Mouse (Mus musculus) cortical plate, adult 2 months (tissue): ENCODE data around the gene Zfp423.

Experiments used
- CTCF ChIP-seq: fragments of 200-500 bp; IDR thresholded peaks from 2 replicates; pipeline ENCODE4 v1.5.1; 2011; ENCODE audit warnings: mild to moderate bottlenecking, control low read depth, low read length; ENCODE audit not compliant: insufficient read depth; ENCODE audit errors: extremely low read depth
- POLR2A ChIP-seq: fragments of 200-500 bp; IDR thresholded peaks from 2 replicates; pipeline ENCODE4 v1.6.1; 2011; ENCODE audit warnings: mild to moderate bottlenecking, low read length, control low read depth; ENCODE audit not compliant: insufficient read depth; ENCODE audit errors: extremely low read depth

DNA sequence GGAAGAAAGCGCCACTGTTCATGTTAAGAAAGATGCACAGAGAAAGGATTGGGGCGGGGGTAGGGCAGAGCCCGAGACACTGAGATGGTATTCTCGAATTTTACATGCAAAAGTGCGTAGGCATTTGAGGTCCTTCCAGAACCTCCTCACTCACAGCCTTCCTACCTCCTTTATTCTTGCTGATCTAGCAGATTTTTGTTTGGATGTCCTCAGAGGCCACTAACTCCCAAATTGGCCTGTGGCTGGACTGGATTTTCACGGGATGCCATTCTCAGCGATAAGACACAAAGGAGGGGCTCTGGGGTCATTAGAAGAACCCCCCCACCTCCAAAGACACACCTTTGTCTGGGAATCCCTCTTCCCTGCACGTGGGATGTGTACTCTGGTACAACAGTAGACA is 25.6 kb downstream of the Zfp423 start:
- TF ChIP-seq CTCF (no peak), POLR2A (no peak)
